Mouse (Mus musculus) E14TG2a.4 (cell line): ENCODE data around the gene Sbf2.

Source experiments
- H3K27me3 ChIP-seq: 2 replicates; pipeline ENCODE4 v1.6.1; 2014; ENCODE audit warnings: low read length, control low read depth; ENCODE audit not compliant: insufficient read depth
- H3K36me3 ChIP-seq: 2 replicates; pipeline ENCODE4 v1.6.1; 2014; ENCODE audit warnings: low read length, control low read depth; ENCODE audit not compliant: insufficient read depth
- H3K4me1 ChIP-seq: replicated peaks from 2 replicates; pipeline ENCODE4 v1.6.1; 2014; ENCODE audit warnings: low read depth, low read length, control low read depth
- H3K4me3 ChIP-seq: replicated peaks from 2 replicates; pipeline ENCODE4 v1.5.1; 2014; ENCODE audit warnings: mild to moderate bottlenecking, low read length
- H3K9me3 ChIP-seq: 2 replicates; pipeline ENCODE4 v1.6.1; 2014; ENCODE audit warnings: low read length, control low read depth
- CTCF ChIP-seq: conservative IDR thresholded peaks from 2 replicates; pipeline ENCODE4 v1.5.1; 2014; ENCODE audit warnings: low read length
- NANOG ChIP-seq: IDR thresholded peaks from 2 replicates; pipeline ENCODE4 v1.6.1; 2014; ENCODE audit warnings: borderline replicate concordance, low read length, mixed read lengths
- POU5F1 ChIP-seq: IDR thresholded peaks from 2 replicates; pipeline ENCODE4 v1.6.1; 2014; ENCODE audit warnings: low read length, borderline replicate concordance

Gene Sbf2

GRCm38 (mm10) chr7:110626186-110627098, 11.7 kb upstream of the Sbf2 start:
- TF ChIP-seq NANOG: no peak
- no peak for TF ChIP-seq POU5F1
- no peak for TF ChIP-seq CTCF
- no peaks in the 10 kb centered on the region for H3K36me3 ChIP-seq
- no peaks in the 10 kb centered on the region for H3K9me3 ChIP-seq
- H3K27me3 ChIP-seq: peaks cover 79% of the 10 kb centered on the region
- peak overlapping the region; percentile 76 for H3K4me3 ChIP-seq
- peaks cover 59% of the 10 kb centered on the region for H3K4me1 ChIP-seq

- Histone ChIP-seq H3K36me3 (no peaks in the 10 kb centered on the region), H3K27me3 (peaks cover 70% of the 10 kb centered on the region), H3K4me3 (peak overlapping the region; percentile 70), H3K4me1 (peaks cover 52% of the 10 kb centered on the region), H3K9me3 (no peaks in the 10 kb centered on the region)
- TF ChIP-seq CTCF (no peak), POU5F1 (no peak)
Observed at GRCm38 (mm10) chr7:110625489-110625888, 10.8 kb upstream of the Sbf2 start.

- H3K27me3 ChIP-seq: peaks cover 66% of the 10 kb centered on the region
- TF ChIP-seq NANOG (no peak), POU5F1 (no peak)
Observed at GRCm38 (mm10) chr7:110624961-110625360, 10.2 kb upstream of the Sbf2 start.

GRCm38 (mm10) chr7:110624067-110624466, 9.3 kb upstream of the Sbf2 start:
- no peak overlapping the region for H3K4me3 ChIP-seq
- TF ChIP-seq NANOG (no peak), CTCF (no peak)
- H3K36me3 ChIP-seq: no peaks in the 10 kb centered on the region
- peaks cover 58% of the 10 kb centered on the region for H3K4me1 ChIP-seq
- H3K27me3 ChIP-seq: peaks cover 57% of the 10 kb centered on the region
- H3K9me3 ChIP-seq: no peaks in the 10 kb centered on the region

More at GRCm38 (mm10) chr7:110624961-110625360, 10.2 kb upstream of the Sbf2 start:
- Histone ChIP-seq H3K4me3 (no peak overlapping the region), H3K36me3 (no peaks in the 10 kb centered on the region), H3K9me3 (no peaks in the 10 kb centered on the region), H3K4me1 (peaks cover 56% of the 10 kb centered on the region)

GRCm38 (mm10) chr7:110619086-110619611, 4.4 kb upstream of the Sbf2 start:
- TF ChIP-seq NANOG: no peak
- TF ChIP-seq POU5F1: no peak
- no peak for TF ChIP-seq CTCF
- Histone ChIP-seq H3K36me3 (no peaks in the 10 kb centered on the region), H3K9me3 (no peaks in the 10 kb centered on the region), H3K4me3 (no peak overlapping the region), H3K27me3 (peaks cover 12% of the 10 kb centered on the region), H3K4me1 (peaks cover 37% of the 10 kb centered on the region)

- peaks cover 57% of the 10 kb centered on the region for H3K4me1 ChIP-seq
- H3K9me3 ChIP-seq: no peaks in the 10 kb centered on the region
- peaks cover 3% of the 10 kb centered on the region; the same call in 1 of the 2 replicates for H3K27me3 ChIP-seq
- no peaks in the 10 kb centered on the region for H3K36me3 ChIP-seq
- no peak for TF ChIP-seq CTCF
- peak overlapping the region; percentile 85 for H3K4me3 ChIP-seq
Observed at GRCm38 (mm10) chr7:110615792-110616191, 1.1 kb upstream of the Sbf2 start.

GRCm38 (mm10) chr7:110615151-110615631, 469 bp upstream of the Sbf2 start:
- H3K27me3 ChIP-seq: peaks cover 3% of the 10 kb centered on the region; the same call in 1 of the 2 replicates

GRCm38 (mm10) chr7:110613381-110614132, 1.2 kb downstream of the Sbf2 start:
- no peaks in the 10 kb centered on the region for H3K9me3 ChIP-seq
- peaks cover 47% of the 10 kb centered on the region for H3K4me1 ChIP-seq
- no peaks in the 10 kb centered on the region for H3K36me3 ChIP-seq
- TF ChIP-seq NANOG (no peak), CTCF (no peak), POU5F1 (no peak)
- peaks cover 3% of the 10 kb centered on the region; the same call in 1 of the 2 replicates for H3K27me3 ChIP-seq
- peak overlapping the region; percentile 85 for H3K4me3 ChIP-seq

More at GRCm38 (mm10) chr7:110615151-110615631, 469 bp upstream of the Sbf2 start:
- no peak for TF ChIP-seq NANOG
- TF ChIP-seq POU5F1: no peak
- TF ChIP-seq CTCF: no peak
- Histone ChIP-seq H3K36me3 (no peaks in the 10 kb centered on the region), H3K9me3 (no peaks in the 10 kb centered on the region), H3K4me3 (peak overlapping the region; percentile 85), H3K4me1 (peaks cover 53% of the 10 kb centered on the region)
